Mouse (Mus musculus): Measurements from ENCODE around the gene Rhbdf1.
"Not testable (repeated sequence)": the region's sequence is repeated elsewhere in the genome, so short reads cannot be mapped to it uniquely, and the experiment has no call there.

The Rhbdf1 gene

GRCm38 (mm10) chr11:32221225-32221950 lies 712 bp downstream of the Rhbdf1 start:
- peak; percentile 83 to 84 for DNase-seq (ENCODE audit: low spot score in 2 of 2)

- no peak for DNase-seq (ENCODE audit: low spot score in 2 of 2)
Observed at GRCm38 (mm10) chr11:32220607-32221224, 1.4 kb downstream of the Rhbdf1 start.

- no peak for DNase-seq (ENCODE audit: low spot score in 2 of 2)
Observed at GRCm38 (mm10) chr11:32219287-32219686, 2.8 kb downstream of the Rhbdf1 start.

GRCm38 (mm10) chr11:32218501-32219050 lies 3.5 kb downstream of the Rhbdf1 start:
- DNase-seq (ENCODE audit: low spot score in 2 of 2) = no peak

- DNase-seq (ENCODE audit: low spot score in 2 of 2) = peak in 1 of 2 experiments; percentile 62
Observed at GRCm38 (mm10) chr11:32216851-32217250, 5.2 kb downstream of the Rhbdf1 start.

- no peak for DNase-seq (ENCODE audit: low spot score in 2 of 2)
Observed at GRCm38 (mm10) chr11:32215372-32216162, 6.5 kb downstream of the Rhbdf1 start.

GRCm38 (mm10) chr11:32210623-32211022 lies 11.5 kb downstream of the Rhbdf1 start:
- DNase-seq (ENCODE audit: low spot score in 2 of 2) = no peak

GRCm38 (mm10) chr11:32205058-32205873 lies 16.8 kb downstream of the Rhbdf1 start, which contains the start of gene Snrnp25:
Gene Snrnp25 (plus strand): TSS chr11:32205415.
- DNase-seq (ENCODE audit: low spot score in 2 of 2) = peak; percentile 98

- DNase-seq (ENCODE audit: low spot score in 2 of 2) = no peak
Observed at GRCm38 (mm10) chr11:32201922-32202685, 20.0 kb downstream of the Rhbdf1 start.

- not testable (repeated sequence) for DNase-seq (ENCODE audit: low spot score in 2 of 2)
Observed at GRCm38 (mm10) chr11:32200992-32201391, 21.1 kb downstream of the Rhbdf1 start.

- DNase-seq (ENCODE audit: low spot score in 2 of 2) = no peak
Observed at GRCm38 (mm10) chr11:32200075-32200601, 22.0 kb downstream of the Rhbdf1 start, which contains the start of gene Il9r. Gene Il9r (minus strand): TSS chr11:32200279.

- no peak for DNase-seq (ENCODE audit: low spot score in 2 of 2)
Observed at GRCm38 (mm10) chr11:32199230-32199629, 22.9 kb downstream of the Rhbdf1 start.

GRCm38 (mm10) chr11:32198256-32198955 lies 23.7 kb downstream of the Rhbdf1 start:
- DNase-seq (ENCODE audit: low spot score in 2 of 2) = no peak

GRCm38 (mm10) chr11:32197766-32198165 lies 24.3 kb downstream of the Rhbdf1 start:
- no peak for DNase-seq (ENCODE audit: low spot score in 2 of 2)

GRCm38 (mm10) chr11:32196727-32197126 lies 25.4 kb downstream of the Rhbdf1 start:
- DNase-seq (ENCODE audit: low spot score in 2 of 2) = no peak

- no peak for DNase-seq (ENCODE audit: low spot score in 2 of 2)
Observed at GRCm38 (mm10) chr11:32195867-32196540, 26.1 kb downstream of the Rhbdf1 start.

GRCm38 (mm10) chr11:32194626-32195025 lies 27.5 kb downstream of the Rhbdf1 start:
- DNase-seq (ENCODE audit: low spot score in 2 of 2) = no peak

- DNase-seq (ENCODE audit: low spot score in 2 of 2) = no peak
Observed at GRCm38 (mm10) chr11:32194086-32194485, 28.0 kb downstream of the Rhbdf1 start.

- no peak for DNase-seq (ENCODE audit: low spot score in 2 of 2)
Observed at GRCm38 (mm10) chr11:32193156-32193555, 28.9 kb downstream of the Rhbdf1 start.

Measured in heart, adult 9 months (tissue).